Mouse (Mus musculus): Measurements from ENCODE around the gene Magi3. TPM values are rescaled to one million over a fixed set of nuclear protein-coding genes. Genes with fewer than 3 reads are reported as not detected.

Magi3 gene
- polyA plus RNA-seq, 1 experiment from 2014 or later = 10.1 TPM

DNA sequence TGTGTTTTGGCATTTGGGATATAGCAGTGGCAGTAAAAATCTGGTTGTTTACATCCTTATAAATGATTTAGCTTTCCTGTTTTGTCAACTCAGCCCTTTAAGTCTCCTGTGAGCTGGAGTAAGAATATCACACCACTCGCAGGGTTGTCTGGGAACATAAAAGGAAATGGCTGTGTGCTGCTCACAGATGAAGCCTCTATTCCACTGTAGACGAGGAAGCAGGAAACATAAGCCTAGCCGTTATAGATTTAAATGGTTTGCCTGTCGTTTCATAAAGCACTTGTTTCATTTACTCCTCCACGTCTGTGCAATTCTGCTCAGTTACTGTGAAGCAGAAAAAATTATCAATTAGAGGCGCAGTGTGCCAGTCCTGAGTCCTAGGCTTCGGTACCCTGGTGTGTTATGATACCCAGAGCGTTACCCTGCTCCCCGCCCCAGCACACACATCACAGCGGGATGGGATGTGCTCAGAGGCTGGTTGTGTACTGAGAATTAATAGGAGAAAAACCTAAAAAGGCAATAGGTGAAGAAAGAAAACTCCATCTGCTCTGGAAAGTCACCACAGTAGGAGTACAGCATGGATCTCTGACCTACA is 17.8 kb upstream of the Magi3 start:
- Histone ChIP-seq H3K27ac (peak overlapping the region; percentile 2; the same call in 1 of the 2 replicates), H3K4me3 (no peak overlapping the region), H3K4me2 (no peak overlapping the region), H3K9ac (no peak overlapping the region), H3K9me3 (no peaks in the 10 kb centered on the region), H3K27me3 (no peaks in the 10 kb centered on the region), H3K36me3 (no peaks in the 10 kb centered on the region), H3K4me1 (peaks cover 14% of the 10 kb centered on the region; the same call in 1 of the 2 replicates)
- ATAC-seq (ENCODE audit: borderline replicate concordance, extremely low read depth, low FRiP score, low TSS enrichment) = no peak
- WGBS = 52% methylated on average over 10 of the region's 10 CpGs

GRCm38 (mm10) chr3:104236029-104236428 is 15.9 kb upstream of the Magi3 start:
- Histone ChIP-seq H3K4me2 (no peak overlapping the region), H3K9ac (no peak overlapping the region), H3K4me1 (peaks cover 14% of the 10 kb centered on the region; the same call in 1 of the 2 replicates), H3K27ac (no peak overlapping the region), H3K27me3 (no peaks in the 10 kb centered on the region), H3K36me3 (no peaks in the 10 kb centered on the region), H3K4me3 (no peak overlapping the region), H3K9me3 (no peaks in the 10 kb centered on the region)
- ATAC-seq (ENCODE audit: borderline replicate concordance, extremely low read depth, low FRiP score, low TSS enrichment) = no peak
- 88% methylated on average over 2 of the region's 2 CpGs for WGBS

GRCm38 (mm10) chr3:104235099-104235498 is 14.9 kb upstream of the Magi3 start:
- WGBS = 88% methylated on average over 5 of the region's 5 CpGs
- Histone ChIP-seq H3K9ac (no peak overlapping the region), H3K36me3 (no peaks in the 10 kb centered on the region), H3K4me1 (peaks cover 14% of the 10 kb centered on the region; the same call in 1 of the 2 replicates), H3K27ac (no peak overlapping the region), H3K4me3 (no peak overlapping the region), H3K27me3 (no peaks in the 10 kb centered on the region), H3K4me2 (no peak overlapping the region), H3K9me3 (no peaks in the 10 kb centered on the region)
- ATAC-seq (ENCODE audit: borderline replicate concordance, extremely low read depth, low FRiP score, low TSS enrichment) = no peak

DNA sequence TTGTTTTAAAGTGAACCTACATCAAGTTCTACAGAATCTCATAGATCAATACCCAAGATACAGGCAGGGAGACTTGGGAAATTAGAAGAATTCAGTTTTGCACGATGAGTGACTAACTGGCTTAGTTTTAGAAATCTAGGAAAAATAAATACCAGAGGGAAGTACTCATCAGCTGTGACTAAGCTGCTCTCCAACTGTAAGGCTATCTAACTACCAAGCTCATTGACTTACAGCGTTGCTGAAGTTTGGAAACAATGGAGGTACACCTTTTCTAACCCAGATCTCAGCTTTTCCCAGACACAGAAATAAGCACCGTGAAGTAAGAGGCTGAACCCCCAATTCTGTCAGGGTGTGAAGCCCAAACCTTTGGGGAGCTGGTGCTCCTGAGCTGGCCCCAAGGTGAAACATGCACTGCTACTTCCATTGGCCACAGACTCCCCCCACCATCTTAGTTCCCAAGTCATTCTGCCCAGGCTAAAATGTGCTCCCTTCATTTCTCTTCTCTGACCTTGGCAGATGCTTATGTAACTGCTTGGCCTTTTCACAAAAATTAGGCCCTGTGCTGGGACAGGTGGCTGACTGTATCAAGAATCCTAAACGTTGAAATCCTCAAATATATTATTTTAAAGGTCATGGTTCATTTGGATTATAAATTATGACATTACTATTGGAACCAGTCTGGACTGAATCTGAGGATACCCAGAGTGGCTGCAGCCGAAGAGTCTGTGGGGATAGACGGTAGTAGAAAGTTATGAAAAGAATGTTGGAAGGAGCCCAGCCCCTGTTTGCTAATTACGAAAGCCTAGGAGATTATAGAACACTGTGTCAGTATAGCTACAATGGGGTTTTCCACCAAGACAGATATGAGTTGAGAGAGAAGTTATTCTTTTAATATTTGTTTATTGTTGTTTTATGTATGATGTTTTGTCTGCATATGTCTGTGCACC is 13.5 kb upstream of the Magi3 start:
- no peak overlapping the region for H3K4me3 ChIP-seq
- 35% methylated on average over 7 of the region's 7 CpGs for WGBS
- H3K4me1 ChIP-seq = peaks cover 14% of the 10 kb centered on the region; the same call in 1 of the 2 replicates
- peak overlapping the region; percentile 11 for H3K27ac ChIP-seq
- H3K36me3 ChIP-seq = no peaks in the 10 kb centered on the region
- no peak overlapping the region for H3K9ac ChIP-seq
- H3K9me3 ChIP-seq = no peaks in the 10 kb centered on the region
- no peaks in the 10 kb centered on the region for H3K27me3 ChIP-seq
- no peak overlapping the region for H3K4me2 ChIP-seq
- ATAC-seq (ENCODE audit: borderline replicate concordance, extremely low read depth, low FRiP score, low TSS enrichment) = no peak

- WGBS = 37% methylated on average over 5 of the region's 5 CpGs
- Histone ChIP-seq H3K27ac (no peak overlapping the region), H3K9me3 (no peaks in the 10 kb centered on the region), H3K4me2 (no peak overlapping the region), H3K4me1 (peaks cover 12% of the 10 kb centered on the region; the same call in 1 of the 2 replicates), H3K9ac (no peak overlapping the region), H3K4me3 (no peak overlapping the region), H3K36me3 (no peaks in the 10 kb centered on the region), H3K27me3 (no peaks in the 10 kb centered on the region)
- ATAC-seq (ENCODE audit: borderline replicate concordance, extremely low read depth, low FRiP score, low TSS enrichment) = no peak
Measured at GRCm38 (mm10) chr3:104227438-104228111, 7.4 kb upstream of the Magi3 start.

DNA sequence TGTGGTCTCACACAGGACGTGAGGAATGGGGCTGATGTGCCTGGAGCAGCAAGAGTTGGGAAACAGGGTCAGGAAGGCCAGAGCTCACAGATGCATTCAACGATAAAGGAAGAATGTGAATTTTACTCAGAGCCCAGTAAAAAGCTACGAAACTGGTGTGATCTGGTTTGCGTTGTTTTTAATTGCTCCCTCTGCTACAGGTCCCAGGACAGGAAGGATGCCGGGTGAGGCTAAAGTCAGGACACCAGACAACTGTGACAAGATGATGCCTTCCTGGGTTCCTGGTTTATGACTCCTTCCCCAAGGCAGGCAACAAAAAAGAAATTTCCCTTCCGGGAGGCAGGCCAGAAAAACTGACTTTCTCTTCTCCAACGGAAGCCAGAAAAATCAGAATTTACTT is 6.6 kb upstream of the Magi3 start:
- Histone ChIP-seq H3K27me3 (no peaks in the 10 kb centered on the region), H3K9ac (no peak overlapping the region), H3K4me1 (peaks cover 14% of the 10 kb centered on the region), H3K4me3 (no peak overlapping the region), H3K4me2 (no peak overlapping the region), H3K27ac (no peak overlapping the region), H3K9me3 (no peaks in the 10 kb centered on the region), H3K36me3 (no peaks in the 10 kb centered on the region)
- WGBS = 41% methylated on average over 7 of the region's 7 CpGs
- ATAC-seq (ENCODE audit: borderline replicate concordance, extremely low read depth, low FRiP score, low TSS enrichment) = no peak

DNA sequence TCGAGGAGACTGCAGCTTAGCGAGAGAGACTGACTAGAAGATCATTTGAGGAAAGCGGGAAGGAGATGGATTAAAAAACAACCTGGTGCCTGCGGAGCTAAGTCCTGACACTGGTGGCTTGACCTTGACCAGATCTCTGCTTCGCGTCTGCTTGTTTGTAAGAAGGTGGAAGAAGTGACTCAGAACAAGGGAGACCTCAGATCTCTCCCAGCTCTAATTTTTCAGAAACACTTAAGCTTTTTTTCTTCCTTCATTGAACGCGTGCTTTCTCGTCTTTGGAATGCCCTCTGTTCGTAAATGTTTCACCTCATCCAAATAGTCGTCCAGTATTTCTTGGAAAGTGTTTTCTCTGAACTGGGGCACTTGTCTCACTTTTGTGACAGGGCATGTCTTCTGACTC is 982 bp upstream of the Magi3 start:
- 2% methylated on average over 11 of the region's 11 CpGs for WGBS
- Histone ChIP-seq H3K27ac (peak overlapping the region; percentile 86), H3K9me3 (no peaks in the 10 kb centered on the region), H3K4me2 (peak overlapping the region; percentile 62), H3K4me1 (peaks cover 18% of the 10 kb centered on the region), H3K9ac (peak overlapping the region; percentile 46), H3K27me3 (no peaks in the 10 kb centered on the region), H3K4me3 (peak overlapping the region; percentile 92), H3K36me3 (no peaks in the 10 kb centered on the region)
- no peak for ATAC-seq (ENCODE audit: borderline replicate concordance, extremely low read depth, low FRiP score, low TSS enrichment)

DNA sequence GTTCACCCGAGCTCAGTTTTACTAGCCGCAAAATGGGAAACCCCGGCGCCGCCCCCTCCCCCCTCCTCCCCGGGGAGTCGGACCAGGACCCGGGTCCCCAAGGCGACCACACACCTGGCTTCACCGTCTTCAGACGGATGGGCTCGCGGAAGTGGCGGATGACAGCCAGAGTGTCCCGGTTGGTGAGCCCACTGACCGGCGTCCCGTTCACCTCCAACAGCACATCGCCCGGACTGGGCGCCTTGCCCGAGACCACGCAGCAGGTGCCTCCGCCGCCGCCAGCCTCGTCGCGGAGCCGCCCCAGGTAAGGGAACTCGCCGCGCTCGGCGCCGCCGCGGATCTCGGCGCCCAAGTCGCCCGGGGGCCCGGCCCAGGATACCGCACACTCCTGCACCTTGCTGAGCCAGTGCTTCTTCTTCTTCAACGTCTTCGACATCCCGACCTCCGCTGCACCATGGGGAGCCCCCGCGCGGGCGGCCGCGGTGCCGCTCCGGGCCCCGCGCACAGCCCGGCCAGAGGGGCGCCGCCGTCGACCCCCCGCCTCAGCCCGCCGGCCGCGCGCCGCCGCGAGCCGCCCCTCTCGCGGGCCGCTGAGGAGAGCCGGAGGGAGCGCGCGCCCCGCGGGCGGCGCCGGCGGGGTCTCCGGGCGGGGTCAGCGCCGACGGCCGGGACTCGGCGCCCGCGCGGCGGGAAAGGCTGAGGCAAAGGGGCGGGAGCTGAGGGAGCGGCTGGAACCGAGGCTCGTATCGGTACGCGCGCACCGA is 461 bp downstream of the Magi3 start:
- peak overlapping the region; percentile 98 for H3K27ac ChIP-seq
- peak overlapping the region; percentile 88 for H3K4me2 ChIP-seq
- H3K9me3 ChIP-seq = no peaks in the 10 kb centered on the region
- peak overlapping the region; percentile 92 for H3K4me3 ChIP-seq
- no peak; the same call in 1 of the 2 replicates for ATAC-seq (ENCODE audit: borderline replicate concordance, extremely low read depth, low FRiP score, low TSS enrichment)
- H3K36me3 ChIP-seq = no peaks in the 10 kb centered on the region
- H3K9ac ChIP-seq = peak overlapping the region; percentile 85
- 0% methylated on average over 79 of the region's 107 CpGs for WGBS
- peaks cover 18% of the 10 kb centered on the region for H3K4me1 ChIP-seq
- H3K27me3 ChIP-seq = no peaks in the 10 kb centered on the region

DNA sequence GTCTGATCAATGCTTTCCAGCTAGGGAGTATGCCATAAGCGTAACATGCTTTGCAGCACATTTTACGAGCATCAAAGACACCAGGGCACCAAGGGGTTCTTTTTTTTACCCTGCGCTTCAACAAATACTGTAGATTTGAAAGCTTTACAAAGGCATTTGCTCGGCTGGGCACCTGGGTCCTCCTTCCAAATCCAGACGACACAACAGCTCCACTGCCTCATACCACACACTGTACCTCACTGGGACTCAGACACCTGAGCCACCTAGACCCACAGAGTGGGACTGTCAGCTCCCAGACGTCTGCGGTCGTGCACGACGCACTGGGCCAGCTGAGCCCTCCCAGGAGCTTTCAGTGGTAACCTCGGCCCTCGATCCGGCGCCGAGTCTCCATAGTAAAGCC is 1.2 kb downstream of the Magi3 start:
- Histone ChIP-seq H3K27me3 (no peaks in the 10 kb centered on the region), H3K4me1 (peaks cover 18% of the 10 kb centered on the region), H3K4me2 (peak overlapping the region; percentile 88), H3K36me3 (no peaks in the 10 kb centered on the region), H3K9me3 (no peaks in the 10 kb centered on the region), H3K27ac (peak overlapping the region; percentile 98; the same call in 1 of the 2 replicates), H3K9ac (peak overlapping the region; percentile 85), H3K4me3 (peak overlapping the region; percentile 92)
- 3% methylated on average over 15 of the region's 15 CpGs for WGBS
- ATAC-seq (ENCODE audit: borderline replicate concordance, extremely low read depth, low FRiP score, low TSS enrichment) = no peak

GRCm38 (mm10) chr3:104189823-104190222 is 30.4 kb downstream of the Magi3 start:
- H3K27ac ChIP-seq = no peak overlapping the region
- no peaks in the 10 kb centered on the region for H3K36me3 ChIP-seq
- H3K4me3 ChIP-seq = no peak overlapping the region
- H3K9ac ChIP-seq = no peak overlapping the region
- no peaks in the 10 kb centered on the region for H3K9me3 ChIP-seq
- H3K4me1 ChIP-seq = no peaks in the 10 kb centered on the region
- WGBS = 45% methylated on average over 2 of the region's 2 CpGs
- H3K27me3 ChIP-seq = no peaks in the 10 kb centered on the region
- no peak overlapping the region for H3K4me2 ChIP-seq
- ATAC-seq (ENCODE audit: borderline replicate concordance, extremely low read depth, low FRiP score, low TSS enrichment) = no peak

DNA sequence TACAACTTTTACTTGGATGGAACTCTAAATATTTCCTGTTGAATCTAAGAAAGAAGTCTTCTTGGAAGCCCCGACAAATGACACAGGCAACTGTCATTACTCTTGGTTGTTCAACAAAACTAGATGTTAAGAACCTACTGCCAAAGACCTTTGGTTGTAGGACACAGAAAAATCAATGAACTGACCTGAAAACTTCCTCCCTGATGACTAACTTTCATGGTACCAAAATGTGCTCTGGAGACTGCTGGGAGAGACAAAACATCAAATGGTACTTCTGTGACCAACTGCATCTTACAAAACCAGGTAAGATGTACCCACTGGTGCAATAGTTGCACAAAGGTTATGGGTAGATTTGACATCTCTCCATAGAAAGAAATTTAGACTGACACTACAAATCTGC is 30.9 kb downstream of the Magi3 start:
- 89% methylated on average over 1 of the region's 1 CpGs for WGBS
- Histone ChIP-seq H3K9me3 (no peaks in the 10 kb centered on the region), H3K4me1 (no peaks in the 10 kb centered on the region), H3K4me3 (no peak overlapping the region), H3K27ac (no peak overlapping the region), H3K9ac (no peak overlapping the region), H3K36me3 (no peaks in the 10 kb centered on the region), H3K27me3 (no peaks in the 10 kb centered on the region), H3K4me2 (no peak overlapping the region)
- no peak for ATAC-seq (ENCODE audit: borderline replicate concordance, extremely low read depth, low FRiP score, low TSS enrichment)

Measured in lung, embryonic 15.5 days (tissue).